Mouse (Mus musculus) gastrocnemius, postnatal 10 days (tissue): ENCODE measurements around the gene Ssbp3. TPM values are rescaled to one million over a fixed set of nuclear protein-coding genes. Genes with fewer than 3 reads are reported as not detected.

Experiments
- DNase-seq: peaks from one replicate; pipeline ENCODE4 v3.0.0; 2021; ENCODE audit warnings: mixed read lengths
- total RNA-seq, 2 experiments: library from RNA; stranded (reverse); gene quantifications; 2 replicates each; pipeline ENCODE4 v1.2.3; 2021

The Ssbp3 gene
- total RNA-seq, 2 experiments from 2014 or later = 29.4 to 35.1 TPM

GRCm38 (mm10) chr4:106907701-106908425 lies 2.6 kb upstream of the Ssbp3 start:
- peak; percentile 65 for DNase-seq

- DNase-seq = no peak
Measured at GRCm38 (mm10) chr4:106908426-106908809, 2.1 kb upstream of the Ssbp3 start.

- DNase-seq = peak; percentile 49
Measured at GRCm38 (mm10) chr4:106908950-106909751, 1.4 kb upstream of the Ssbp3 start.

GRCm38 (mm10) chr4:106909797-106910196 lies 704 bp upstream of the Ssbp3 start:
- no peak for DNase-seq

- DNase-seq = peak; percentile 93
Measured at GRCm38 (mm10) chr4:106911246-106911801, 823 bp downstream of the Ssbp3 start.

GRCm38 (mm10) chr4:106911951-106912688 lies 1.6 kb downstream of the Ssbp3 start:
- DNase-seq = peak; percentile 36

- DNase-seq = no peak
Measured at GRCm38 (mm10) chr4:106912689-106913041, 2.2 kb downstream of the Ssbp3 start.

- DNase-seq = no peak
Measured at GRCm38 (mm10) chr4:106913411-106914049, 3.0 kb downstream of the Ssbp3 start.

- no peak for DNase-seq
Measured at GRCm38 (mm10) chr4:106915265-106915664, 4.8 kb downstream of the Ssbp3 start.

GRCm38 (mm10) chr4:106918263-106918662 lies 7.8 kb downstream of the Ssbp3 start:
- DNase-seq = no peak

- no peak for DNase-seq
Measured at GRCm38 (mm10) chr4:106920119-106920518, 9.6 kb downstream of the Ssbp3 start.

- peak; percentile 48 for DNase-seq
Measured at GRCm38 (mm10) chr4:106921375-106922336, 11.2 kb downstream of the Ssbp3 start.

- DNase-seq = no peak
Measured at GRCm38 (mm10) chr4:106922919-106923318, 12.4 kb downstream of the Ssbp3 start.

GRCm38 (mm10) chr4:106924175-106924574 lies 13.7 kb downstream of the Ssbp3 start:
- no peak for DNase-seq

- DNase-seq = no peak
Measured at GRCm38 (mm10) chr4:106924888-106925287, 14.4 kb downstream of the Ssbp3 start.

GRCm38 (mm10) chr4:106926401-106926800 lies 15.9 kb downstream of the Ssbp3 start:
- DNase-seq = peak; percentile 28

- no peak for DNase-seq
Measured at GRCm38 (mm10) chr4:106927034-106927433, 16.5 kb downstream of the Ssbp3 start.

- DNase-seq = no peak
Measured at GRCm38 (mm10) chr4:106928961-106929360, 18.5 kb downstream of the Ssbp3 start.

GRCm38 (mm10) chr4:106932583-106932982 lies 22.1 kb downstream of the Ssbp3 start:
- DNase-seq = no peak

- DNase-seq = no peak
Measured at GRCm38 (mm10) chr4:106933813-106934482, 23.4 kb downstream of the Ssbp3 start.
